Mouse (Mus musculus) urinary bladder, postnatal 25 days (tissue): ENCODE measurements around the gene Adrm1.

Experiments
- DNase-seq: peaks from one replicate; pipeline ENCODE4 v3.0.0; 2022; ENCODE audit warnings: low spot score

Gene Adrm1

DNA sequence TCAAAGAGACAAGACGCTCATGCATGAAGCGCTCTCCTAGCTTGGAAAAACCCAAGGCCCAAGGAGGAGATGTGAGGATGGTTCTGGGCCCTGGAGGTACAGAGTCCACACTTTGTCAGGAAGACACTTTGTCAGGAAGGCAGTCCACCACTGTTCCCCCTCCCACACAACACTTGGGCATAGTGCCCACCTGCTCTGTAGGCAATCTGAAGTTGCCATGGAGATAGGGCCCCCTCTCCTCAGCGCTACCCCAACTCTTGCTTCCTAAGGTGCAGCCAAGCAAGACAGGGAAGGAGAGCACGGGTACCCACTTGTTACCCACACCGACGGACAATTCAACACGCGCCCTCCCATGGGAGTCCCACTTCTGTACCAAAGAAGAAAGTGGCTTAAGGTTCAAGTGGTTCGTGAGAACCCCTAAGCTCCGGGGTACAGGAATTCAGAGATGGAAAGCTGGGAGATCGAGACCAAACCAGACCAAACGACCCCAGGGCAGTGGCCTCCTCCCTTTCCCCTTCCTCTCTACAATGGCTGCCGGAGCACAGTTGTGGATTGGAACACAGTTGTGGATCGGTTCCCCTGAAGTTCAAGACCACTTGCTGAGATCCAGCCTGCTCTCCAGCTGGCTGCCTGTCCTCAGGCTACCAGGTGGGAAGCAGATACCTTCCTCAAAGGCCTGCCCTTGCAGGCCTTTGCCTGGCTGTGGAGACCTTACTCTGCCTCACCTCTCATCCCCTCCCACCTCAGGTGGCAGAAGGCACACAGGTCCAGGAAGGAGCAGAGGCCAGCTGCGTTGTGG, 48.1 kb downstream of the Adrm1 start:
- DNase-seq, result no peak

GRCm38 (mm10) chr2:180220165-180220564, 48.9 kb downstream of the Adrm1 start:
- no peak for DNase-seq

GRCm38 (mm10) chr2:180221051-180221450, 49.8 kb downstream of the Adrm1 start:
- DNase-seq, result no peak

DNA sequence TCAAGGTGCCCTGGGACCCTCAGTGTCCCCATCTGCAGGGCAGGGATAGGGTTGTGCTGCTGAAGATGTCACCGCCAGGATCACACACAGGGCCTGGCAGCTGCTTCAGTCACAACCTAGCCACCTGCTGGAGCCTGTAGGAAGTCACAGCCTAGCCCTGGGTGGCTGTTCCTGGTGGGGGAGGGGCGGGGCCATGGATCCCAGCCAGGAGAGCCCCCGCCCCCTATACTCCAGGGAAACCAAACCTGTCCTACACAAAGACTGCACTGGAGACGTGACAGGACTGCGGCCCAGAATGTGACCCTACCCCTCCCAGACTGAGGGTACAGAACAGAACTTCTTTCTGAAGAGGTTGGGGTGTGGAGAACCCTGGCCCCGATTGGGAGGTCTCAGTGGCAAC, 51.0 kb downstream of the Adrm1 start:
- DNase-seq, result peak; percentile 59

DNA sequence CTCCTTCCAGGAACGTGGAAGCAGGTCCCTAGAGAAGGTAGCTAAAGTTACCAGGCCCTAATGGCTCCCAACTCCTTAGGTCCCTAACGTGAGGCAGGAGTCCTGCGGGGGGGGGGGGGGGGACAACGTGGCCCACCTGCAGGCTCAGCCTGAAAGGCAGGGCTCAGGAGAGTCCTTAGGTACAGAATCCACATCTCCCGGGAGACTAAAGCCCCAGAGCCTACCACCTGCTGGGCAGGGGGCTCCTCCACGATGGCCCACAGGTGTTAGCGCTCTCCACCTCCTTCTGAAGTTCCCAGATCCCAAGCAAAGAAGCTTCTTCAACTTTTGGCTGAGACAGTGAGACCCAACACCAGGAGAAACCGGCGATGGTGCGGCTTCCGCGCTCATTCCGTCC, 53.4 kb downstream of the Adrm1 start:
- no peak for DNase-seq

- no peak for DNase-seq
Measured at GRCm38 (mm10) chr2:180225044-180225761, 53.9 kb downstream of the Adrm1 start.
